13 mouse cellular contexts compared by ENCODE assay signal in the genomic region with DNA sequence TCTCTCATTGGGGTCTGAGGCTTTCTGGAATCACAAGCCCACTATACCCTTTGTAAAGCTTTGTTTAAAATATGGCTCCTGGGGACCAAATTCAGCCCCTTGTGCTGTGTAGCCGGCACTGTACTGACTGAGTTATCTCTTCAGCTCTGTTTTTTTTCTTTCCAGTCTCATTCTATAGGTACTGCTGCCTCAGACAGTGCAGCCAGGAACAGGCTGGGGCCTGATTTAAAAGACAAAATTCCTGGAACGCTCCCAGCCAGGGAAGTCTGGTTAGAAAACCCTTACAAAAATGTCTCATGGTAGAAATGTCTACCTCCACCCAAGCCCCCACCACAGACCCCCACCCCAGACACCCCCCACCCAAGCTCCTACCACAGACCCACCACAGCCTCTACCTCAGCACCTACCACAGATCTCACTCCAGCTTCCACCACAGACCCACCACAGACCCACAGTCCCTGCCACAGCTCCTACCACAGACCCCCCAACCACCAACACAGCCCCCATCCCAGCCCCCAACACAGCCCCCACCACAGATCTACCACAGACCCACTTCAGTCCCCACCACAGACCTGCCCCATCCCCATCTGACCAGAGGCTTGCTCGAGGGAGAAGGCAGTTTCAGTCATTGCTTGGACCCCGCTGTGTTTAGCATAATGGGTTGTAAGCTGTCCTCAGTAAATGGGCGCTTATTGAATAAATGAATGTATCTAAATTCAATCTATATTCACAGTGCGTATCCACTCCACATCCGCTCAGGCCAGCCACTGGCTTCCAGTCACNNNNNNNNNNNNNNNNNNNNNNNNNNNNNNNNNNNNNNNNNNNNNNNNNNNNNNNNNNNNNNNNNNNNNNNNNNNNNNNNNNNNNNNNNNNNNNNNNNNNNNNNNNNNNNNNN. TPM values are rescaled to one million over a fixed set of nuclear protein-coding genes. Genes with fewer than 3 reads are reported as not detected.
DNase-seq lines count a peak whose midpoint lies in the region; ATAC-seq and TF ChIP-seq lines count a peak whose summit lies in the region.
"Had no signal": no experiment of that assay in that cellular context is flagged by ENCODE, and none has a peak within 500 bp of the region (broad histone marks: within the 10 kb centered on the region; RNA-seq: fewer than 3 reads in every experiment).

No protein-coding gene starts in this region.

- no peaks in the 10 kb centered on the region for H3K9me3 ChIP-seq in forebrain, embryonic 11.5 days (ENCODE audit: control insufficient read depth, low read length)
- H3K9me3 ChIP-seq in hindbrain, embryonic 16.5 days (ENCODE audit: control insufficient read depth, low read length): no peaks in the 10 kb centered on the region
- H3K9me3 ChIP-seq in heart, embryonic 10.5 days: no peaks in the 10 kb centered on the region
- H3K9me3 ChIP-seq: G1E; liver, embryonic 12.5 days had no signal

- H3K36me3 ChIP-seq in spleen, adult 2 months (ENCODE audit: control insufficient read depth, insufficient read depth, low read length): no peaks in the 10 kb centered on the region
- no peaks in the 10 kb centered on the region for H3K36me3 ChIP-seq in forebrain, embryonic 11.5 days (ENCODE audit: control insufficient read depth, insufficient read depth, low read length)
- H3K36me3 ChIP-seq in hindbrain, embryonic 16.5 days (ENCODE audit: control insufficient read depth, insufficient read depth, low read length): no peaks in the 10 kb centered on the region
- no peaks in the 10 kb centered on the region for H3K36me3 ChIP-seq in heart, embryonic 10.5 days
- H3K36me3 ChIP-seq: G1E; liver, embryonic 12.5 days had no signal

- peak; percentile 39; the same call in 1 of the 2 replicates for ATAC-seq in forebrain, embryonic 11.5 days (replicated peaks; ENCODE audit: low FRiP score)
- ATAC-seq in hindbrain, embryonic 16.5 days: peak; percentile 81
- ATAC-seq: intestine, embryonic 16.5 days; liver, embryonic 12.5 days had no signal

- H3K9ac ChIP-seq in forebrain, embryonic 11.5 days (ENCODE audit: low read length): no peak overlapping the region
- no peak overlapping the region for H3K9ac ChIP-seq in hindbrain, embryonic 16.5 days (ENCODE audit: low read depth, low read length)
- H3K9ac ChIP-seq: liver, embryonic 12.5 days had no signal

- TF ChIP-seq POLR2A in spleen, adult 2 months (IDR thresholded peaks at IDR 0.05; ENCODE audit: low read depth, low read length): no peak

- TF ChIP-seq CTCF in spleen, adult 2 months (IDR thresholded peaks at IDR 0.05; ENCODE audit: extremely low read depth, insufficient read depth, insufficient read length, insufficient replicate concordance): no peak

- 77% methylated on average over 7 of the region's 7 CpGs for WGBS in spleen, adult 2 months
- 65% methylated on average over 7 of the region's 7 CpGs for WGBS in forebrain, embryonic 11.5 days
- 41% methylated on average over 7 of the region's 7 CpGs for WGBS in hindbrain, embryonic 16.5 days
- WGBS in heart, embryonic 10.5 days: 77% methylated on average over 7 of the region's 7 CpGs

- H3K27ac ChIP-seq in spleen, adult 2 months (ENCODE audit: insufficient read depth, low read length): peak overlapping the region; percentile 97
- H3K27ac ChIP-seq in forebrain, embryonic 11.5 days (ENCODE audit: low read depth, low read length): no peak overlapping the region
- H3K27ac ChIP-seq in hindbrain, embryonic 16.5 days (ENCODE audit: low read depth, low read length): peak overlapping the region; percentile 32
- H3K27ac ChIP-seq in heart, embryonic 10.5 days: no peak overlapping the region
- H3K27ac ChIP-seq: liver, embryonic 12.5 days had no signal

- H3K4me2 ChIP-seq in forebrain, embryonic 11.5 days (ENCODE audit: low read depth, low read length, severe bottlenecking): no peak overlapping the region
- no peak overlapping the region for H3K4me2 ChIP-seq in hindbrain, embryonic 16.5 days (ENCODE audit: low read length)
- H3K4me2 ChIP-seq: heart, embryonic 11.5 days; liver, embryonic 12.5 days had no signal

- peaks cover 39% of the 10 kb centered on the region for H3K4me1 ChIP-seq in spleen, adult 2 months (ENCODE audit: control insufficient read depth, insufficient read depth, insufficient read length)
- no peaks in the 10 kb centered on the region for H3K4me1 ChIP-seq in forebrain, embryonic 11.5 days (replicated peaks; ENCODE audit: control insufficient read depth, insufficient read depth, low read length)
- 0 out of 2 replicates have a peak, but pooled peaks cover 5% of the 10 kb centered on the region for H3K4me1 ChIP-seq in hindbrain, embryonic 16.5 days (ENCODE audit: control insufficient read depth, insufficient read depth, low read depth, low read length)
- H3K4me1 ChIP-seq in heart, embryonic 10.5 days: peaks cover 20% of the 10 kb centered on the region; the same call in 1 of the 2 replicates
- H3K4me1 ChIP-seq: liver, embryonic 12.5 days had no signal

- no peak for DNase-seq in spleen, adult 2 months (ENCODE audit: low read depth in 1 of 2, low spot score in 2 of 2)
- no peak for DNase-seq in spleen, adult 12 weeks (ENCODE audit: low spot score)
- DNase-seq in forebrain, embryonic 11.5 days (ENCODE audit: low spot score): no peak
- no peak for DNase-seq in frontal cortex, adult 2 months (ENCODE audit: extremely low spot score in 1 of 2, low spot score in 1 of 2)
- DNase-seq in embryo, embryonic 10.5 days (ENCODE audit: low spot score): no peak
- no peak for DNase-seq in heart, embryonic 10.5 days (ENCODE audit: low spot score)
- DNase-seq: cerebellum, adult 11 months; thymus, postnatal 36 days had no signal

- H3K4me3 ChIP-seq in spleen, adult 2 months (ENCODE audit: extremely low read depth, insufficient read depth, insufficient read length): no peak overlapping the region
- no peak overlapping the region for H3K4me3 ChIP-seq in forebrain, embryonic 11.5 days (ENCODE audit: low read depth, low read length)
- H3K4me3 ChIP-seq in hindbrain, embryonic 16.5 days (ENCODE audit: low read length): no peak overlapping the region
- no peak overlapping the region for H3K4me3 ChIP-seq in heart, embryonic 10.5 days
- H3K4me3 ChIP-seq: liver, embryonic 12.5 days had no signal

- no peaks in the 10 kb centered on the region for H3K27me3 ChIP-seq in spleen, adult 2 months (ENCODE audit: control insufficient read depth, insufficient read depth, low read length)
- no peaks in the 10 kb centered on the region for H3K27me3 ChIP-seq in forebrain, embryonic 11.5 days (ENCODE audit: control insufficient read depth, insufficient read depth, low read length)
- no peaks in the 10 kb centered on the region for H3K27me3 ChIP-seq in hindbrain, embryonic 16.5 days (replicated peaks; ENCODE audit: control insufficient read depth, insufficient read depth, low read length)
- no peaks in the 10 kb centered on the region for H3K27me3 ChIP-seq in heart, embryonic 10.5 days (ENCODE audit: insufficient read depth, poor library complexity, severe bottlenecking)
- H3K27me3 ChIP-seq: liver, embryonic 12.5 days had no signal

RNA-seq across cellular contexts. Expression of a gene that starts 17.5 kb away (rescaled TPM):
- polyA plus RNA-seq in spleen, adult 2 months (2012; rRNA removed): 38.3 and 58.4 TPM in 2 replicates
- 4.0 and 5.1 TPM in 2 replicates for polyA plus RNA-seq in forebrain, embryonic 11.5 days (2014; fragmentation: Nextera tagmentation; extraction: Ambion mirVana)
- polyA plus RNA-seq in hindbrain, embryonic 16.5 days (2015; fragmentation: Nextera tagmentation; extraction: Ambion mirVana): 33.9 and 36.4 TPM in 2 replicates
- polyA plus RNA-seq in frontal cortex, adult 2 months (2012; rRNA removed): 8.4 and 11.4 TPM in 2 replicates
- polyA plus RNA-seq in heart, embryonic 10.5 days (2016; fragmentation: Nextera tagmentation; extraction: Ambion mirVana): 1.3 and 3.0 TPM in 2 replicates
- polyA plus RNA-seq: G1E had no signal

Comparison
In these comparisons a context has a peak if more than half of its experiments do, and no peak if none do; other contexts are left out.
1. H3K27ac ChIP-seq: peak in spleen, adult 2 months (single experiment) and hindbrain, embryonic 16.5 days (single experiment); none in forebrain, embryonic 11.5 days (single experiment) and heart, embryonic 10.5 days (single experiment).